Mouse (Mus musculus) right cerebral cortex, postnatal 10 days (tissue): Measurements from ENCODE around the gene Ptar1.
"Not testable (repeated sequence)": the region's sequence is repeated elsewhere in the genome, so short reads cannot be mapped to it uniquely, and the experiment has no call there.

Experiments used
- DNase-seq, 2 experiments: peaks; one replicate each; pipeline ENCODE4 v3.0.0; 2021; ENCODE audit warnings: low spot score in 2 of 2

Gene Ptar1

GRCm38 (mm10) chr19:23687296-23688021 is at the start of gene Ptar1:
Ptar1 (plus strand) TSS chr19:23687429.
- DNase-seq = peak; percentile 90 to 93

GRCm38 (mm10) chr19:23643819-23644218 is 43.4 kb upstream of the Ptar1 start:
- DNase-seq = no peak

GRCm38 (mm10) chr19:23645347-23645746 is 41.9 kb upstream of the Ptar1 start:
- peak; percentile 53 to 64 for DNase-seq

- peak; percentile 48 to 55 for DNase-seq
These were observed 39.9 kb upstream of the Ptar1 start for GRCm38 (mm10) chr19:23647308-23647707.

- DNase-seq = peak; percentile 81 to 82
These were observed 34.6 kb upstream of the Ptar1 start, which contains the start of gene 1700028P14Rik for GRCm38 (mm10) chr19:23652644-23653043. 1700028P14Rik (minus strand) TSS chr19:23652812.

GRCm38 (mm10) chr19:23653154-23653553 is 34.1 kb upstream of the Ptar1 start:
- no peak for DNase-seq

GRCm38 (mm10) chr19:23657261-23657932 is 29.8 kb upstream of the Ptar1 start:
- no peak for DNase-seq

- DNase-seq = no peak
These were observed 28.9 kb upstream of the Ptar1 start for GRCm38 (mm10) chr19:23658350-23658749.

GRCm38 (mm10) chr19:23664083-23664482 is 23.1 kb upstream of the Ptar1 start:
- no peak for DNase-seq

GRCm38 (mm10) chr19:23668142-23668655 is 19.0 kb upstream of the Ptar1 start:
- DNase-seq = no peak

GRCm38 (mm10) chr19:23673021-23673420 is 14.2 kb upstream of the Ptar1 start:
- DNase-seq = no peak

GRCm38 (mm10) chr19:23675656-23676055 is 11.6 kb upstream of the Ptar1 start:
- not testable (repeated sequence) for DNase-seq

- DNase-seq = no peak
These were observed 300 bp upstream of the Ptar1 start for GRCm38 (mm10) chr19:23686962-23687295.

- DNase-seq = peak in 1 of 2 experiments; percentile 47
These were observed 1.3 kb downstream of the Ptar1 start for GRCm38 (mm10) chr19:23688421-23688946.

- no peak for DNase-seq
These were observed 7.1 kb downstream of the Ptar1 start for GRCm38 (mm10) chr19:23694344-23694743.

GRCm38 (mm10) chr19:23697861-23698260 is 10.6 kb downstream of the Ptar1 start:
- DNase-seq = no peak

- DNase-seq = no peak
These were observed 11.1 kb downstream of the Ptar1 start for GRCm38 (mm10) chr19:23698366-23698765.

- DNase-seq = no peak
These were observed 11.9 kb downstream of the Ptar1 start for GRCm38 (mm10) chr19:23699131-23699530.

- DNase-seq = no peak
These were observed 15.7 kb downstream of the Ptar1 start for GRCm38 (mm10) chr19:23702896-23703295.

GRCm38 (mm10) chr19:23705383-23705782 is 18.2 kb downstream of the Ptar1 start:
- no peak for DNase-seq

GRCm38 (mm10) chr19:23746506-23746905 is 59.3 kb downstream of the Ptar1 start:
- no peak for DNase-seq

- peak in 1 of 2 experiments; percentile 46 for DNase-seq
These were observed 69.8 kb downstream of the Ptar1 start for GRCm38 (mm10) chr19:23757011-23757410.
